Mouse (Mus musculus) cerebellum, adult 2 months (tissue): ENCODE measurements around the gene Cnr2.

Experiments
- CTCF ChIP-seq: fragments of 200-500 bp; IDR thresholded peaks from 2 replicates; pipeline ENCODE4 v1.5.1; 2011; ENCODE audit warnings: low read depth, mild to moderate bottlenecking, control low read depth, low read length, moderate library complexity, borderline replicate concordance; ENCODE audit not compliant: insufficient read depth
- POLR2A ChIP-seq: fragments of 200-500 bp; IDR thresholded peaks from 2 replicates; pipeline ENCODE4 v1.6.1; 2011; ENCODE audit warnings: low read length, control low read depth, borderline replicate concordance; ENCODE audit not compliant: insufficient read depth

DNA sequence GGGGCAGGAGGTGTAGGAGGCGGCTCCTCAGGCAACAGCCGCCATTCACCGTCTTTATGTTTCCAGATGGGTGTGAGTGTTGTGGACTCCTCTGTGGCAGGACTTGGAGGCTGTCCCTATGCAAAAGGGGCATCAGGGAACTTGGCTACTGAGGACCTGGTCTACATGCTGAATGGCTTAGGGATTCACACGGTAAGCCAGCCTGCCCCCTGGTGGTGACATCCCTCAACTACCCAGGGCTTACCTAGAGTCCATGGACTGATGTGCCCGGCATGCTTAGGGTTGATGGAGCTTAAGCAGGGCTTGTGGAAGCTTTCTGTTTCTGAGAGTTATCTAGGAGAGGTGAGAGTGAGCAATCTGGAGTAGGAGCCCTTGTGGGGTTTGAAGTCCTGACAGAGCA is 65.5 kb downstream of the Cnr2 start:
- TF ChIP-seq CTCF (peak; percentile 95), POLR2A (no peak)
